Mouse (Mus musculus): ENCODE measurements around the gene Tmem220.

DNA sequence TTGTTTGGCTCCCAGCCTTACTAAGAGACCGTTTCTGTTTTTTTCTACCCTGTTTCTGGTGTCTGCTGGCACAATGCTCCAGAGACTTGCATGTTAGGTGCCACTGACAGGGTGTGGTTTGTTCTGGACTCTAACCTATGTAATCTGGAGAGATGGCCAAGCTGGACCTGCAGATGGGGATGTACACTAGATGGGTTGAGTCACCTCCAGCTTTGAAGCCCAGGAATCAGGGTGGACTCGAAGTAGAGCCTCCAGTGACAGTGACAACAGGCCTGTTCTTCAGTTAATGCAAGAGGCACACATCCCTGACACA, 6.6 kb downstream of the Tmem220 start:
- no peak for TF ChIP-seq CHD2 (IDR thresholded peaks at IDR 0.05; ENCODE audit: low read depth, low read length)
- TF ChIP-seq ZC3H11A (IDR thresholded peaks at IDR 0.05; ENCODE audit: borderline replicate concordance, low read depth, low read length): no peak
- TF ChIP-seq HCFC1 (IDR thresholded peaks at IDR 0.05; ENCODE audit: borderline replicate concordance, insufficient read depth, low read length): no peak
- no peak for TF ChIP-seq MAFK (IDR thresholded peaks at IDR 0.05; ENCODE audit: insufficient read depth, low read depth, low read length)
- TF ChIP-seq ZNF384 (IDR thresholded peaks at IDR 0.05; ENCODE audit: low read depth, low read length): no peak

Data from ES-E14 (cell line).